Mouse (Mus musculus) left cerebral cortex, postnatal 25 days (tissue): Measurements from ENCODE around the gene Fam136a. TPM values are rescaled to one million over a fixed set of nuclear protein-coding genes. Genes with fewer than 3 reads are reported as not detected.
"Not testable (repeated sequence)": the region's sequence is repeated elsewhere in the genome, so short reads cannot be mapped to it uniquely, and the experiment has no call there.

Experiments used
- DNase-seq, 2 experiments: peaks; one replicate each; pipeline ENCODE4 v3.0.0; 2022; ENCODE audit warnings: low spot score in 2 of 2, mixed read lengths in 1 of 2
- intact Hi-C: fragments of 180-260 bp; cut with DNase I; formaldehyde crosslinking; loops from one replicate; pipeline ENCODE4 v1.15.1; 2025
- total RNA-seq, 2 experiments: library from RNA; stranded (reverse); gene quantifications; 2 replicates each; pipeline ENCODE4 v1.2.3; 2021

Fam136a gene
- total RNA-seq, 2 experiments from 2014 or later: 23.9 to 24.1 TPM

GRCm38 (mm10) chr6:86364442-86365141 lies 854 bp upstream of the Fam136a start:
- intact Hi-C loops: loop anchor here (1.0 to 5.0 kb wide), 3 partner anchors 32 to 337 kb away; partner anchors contain the start of genes Add2 and Pcyox1
- peak; percentile 60 to 90 for DNase-seq

GRCm38 (mm10) chr6:86366125-86366852 lies 843 bp downstream of the Fam136a start:
- intact Hi-C loops: loop anchor here (5.0 kb wide), 1 partner anchor 339 kb away; the partner anchor contains the start of gene Add2
- peak; percentile 26 to 28 for DNase-seq

GRCm38 (mm10) chr6:86366853-86367249 lies 1.4 kb downstream of the Fam136a start:
- no peak for DNase-seq
- intact Hi-C loops: loop anchor here (5.0 kb wide), 1 partner anchor 340 kb away; the partner anchor contains the start of gene Add2

- intact Hi-C loops: loop anchor here (5.0 kb wide), 1 partner anchor 341 kb away; the partner anchor contains the start of gene Add2
- DNase-seq: peak in 1 of 2 experiments; percentile 53
Observed at GRCm38 (mm10) chr6:86368479-86368878, 3.0 kb downstream of the Fam136a start.

GRCm38 (mm10) chr6:86370093-86370713 lies 4.8 kb downstream of the Fam136a start:
- intact Hi-C loops: no loop called here
- no peak for DNase-seq

- intact Hi-C loops: no loop called here
- DNase-seq: no peak
Observed at GRCm38 (mm10) chr6:86370764-86371339, 5.4 kb downstream of the Fam136a start, which contains the start of gene Snrpg. Snrpg (plus strand) TSS chr6:86371304.

- intact Hi-C loops: no loop called here
Observed at GRCm38 (mm10) chr6:86371340-86371911, 6.0 kb downstream of the Fam136a start.

GRCm38 (mm10) chr6:86371950-86372516 lies 6.6 kb downstream of the Fam136a start:
- intact Hi-C loops: no loop called here

More at GRCm38 (mm10) chr6:86371340-86371911, 6.0 kb downstream of the Fam136a start:
- peak; percentile 98 to 99 for DNase-seq

GRCm38 (mm10) chr6:86373556-86373955 lies 8.1 kb downstream of the Fam136a start:
- intact Hi-C loops: no loop called here
- no peak for DNase-seq

More at GRCm38 (mm10) chr6:86371950-86372516, 6.6 kb downstream of the Fam136a start:
- DNase-seq: no peak

GRCm38 (mm10) chr6:86378341-86378740 lies 12.9 kb downstream of the Fam136a start:
- intact Hi-C loops: no loop called here
- no peak for DNase-seq

GRCm38 (mm10) chr6:86380112-86380511 lies 14.7 kb downstream of the Fam136a start:
- intact Hi-C loops, DNase-seq: not testable (repeated sequence)

GRCm38 (mm10) chr6:86382551-86382950 lies 17.1 kb downstream of the Fam136a start:
- intact Hi-C loops: no loop called here
- DNase-seq: no peak

GRCm38 (mm10) chr6:86383370-86383769 lies 17.9 kb downstream of the Fam136a start:
- no peak for DNase-seq
- intact Hi-C loops: no loop called here

- no peak for DNase-seq
- intact Hi-C loops: no loop called here
Observed at GRCm38 (mm10) chr6:86384692-86385091, 19.2 kb downstream of the Fam136a start.

GRCm38 (mm10) chr6:86385362-86386104 lies 20.1 kb downstream of the Fam136a start:
- no peak for DNase-seq
- intact Hi-C loops: no loop called here

GRCm38 (mm10) chr6:86387313-86387712 lies 21.9 kb downstream of the Fam136a start:
- intact Hi-C loops: no loop called here
- DNase-seq: no peak

GRCm38 (mm10) chr6:86388461-86388860 lies 23.0 kb downstream of the Fam136a start:
- intact Hi-C loops: no loop called here
- DNase-seq: no peak

- intact Hi-C loops: no loop called here
- DNase-seq: no peak
Observed at GRCm38 (mm10) chr6:86391326-86391725, 25.9 kb downstream of the Fam136a start.
